Mouse (Mus musculus): Measurements from ENCODE around the gene Clrn2. TPM values are rescaled to one million over a fixed set of nuclear protein-coding genes. Genes with fewer than 3 reads are reported as not detected.

Gene Clrn2
- polyA plus RNA-seq, 1 experiment from 2014 or later: not detected

Other genes starting within 250 kb of the Clrn2 start
- gene Qdpr, start 3.5 kb upstream of the Clrn2 start, polyA plus RNA-seq (2015; fragmentation: Nextera tagmentation; extraction: Ambion mirVana): 103 and 113 TPM in 2 replicates
- gene Lap3, start 39.6 kb downstream of the Clrn2 start, polyA plus RNA-seq (2015; fragmentation: Nextera tagmentation; extraction: Ambion mirVana): 39.1 and 39.2 TPM in 2 replicates
- gene Med28, start 66.5 kb downstream of the Clrn2 start, polyA plus RNA-seq (2015; fragmentation: Nextera tagmentation; extraction: Ambion mirVana): 73.1 and 79.3 TPM in 2 replicates
- 0.11 TPM in 2 replicates for gene Fam184b, start 185.9 kb downstream of the Clrn2 start, polyA plus RNA-seq (2015; fragmentation: Nextera tagmentation; extraction: Ambion mirVana)
- 44.2 and 47.6 TPM in 2 replicates for gene Ncapg, start 216.2 kb downstream of the Clrn2 start, polyA plus RNA-seq (2015; fragmentation: Nextera tagmentation; extraction: Ambion mirVana)